Mouse (Mus musculus) E14TG2a.4 (cell line): ENCODE results near the gene Mipol1.

ENCODE experiments used
- CTCF ChIP-seq: conservative IDR thresholded peaks from 2 replicates; pipeline ENCODE4 v1.5.1; 2014; ENCODE audit warnings: low read length
- NANOG ChIP-seq: IDR thresholded peaks from 2 replicates; pipeline ENCODE4 v1.6.1; 2014; ENCODE audit warnings: borderline replicate concordance, low read length, mixed read lengths
- POU5F1 ChIP-seq: IDR thresholded peaks from 2 replicates; pipeline ENCODE4 v1.6.1; 2014; ENCODE audit warnings: low read length, borderline replicate concordance

GRCm38 (mm10) chr12:57444281-57444903 lies 214.2 kb downstream of the Mipol1 start:
- no peak for TF ChIP-seq CTCF
- no peak for TF ChIP-seq NANOG
- no peak for TF ChIP-seq POU5F1
